Mouse (Mus musculus): ENCODE measurements at regions not wholly inside any gene's neighbourhood (a gene's known extent, or its start where the extent isn't known, plus 50 kb on each side); places are given as distances from the start of the nearest gene placed in this dataset.

- Histone ChIP-seq H3K36me3 (ENCODE audit: control insufficient read depth, insufficient read depth, low read length) (no peaks in the 10 kb centered on the region), H3K4me1 (ENCODE audit: control insufficient read depth, insufficient read depth, low read length) (no peaks in the 10 kb centered on the region), H3K27me3 (replicated peaks; ENCODE audit: control insufficient read depth, insufficient read depth, low read length) (no peaks in the 10 kb centered on the region), H3K4me3 (ENCODE audit: low read depth, low read length) (no peak overlapping the region), H3K9me3 (replicated peaks; ENCODE audit: control insufficient read depth, low read length) (no peaks in the 10 kb centered on the region), H3K9ac (ENCODE audit: low read length) (no peak overlapping the region), H3K27ac (ENCODE audit: low read depth, low read length) (no peak overlapping the region), H3K4me2 (ENCODE audit: low read length) (no peak overlapping the region)
- 83% methylated on average over 7 of the region's 7 CpGs for WGBS
- DNase-seq (ENCODE audit: low spot score) (no peak), ATAC-seq (no peak)
Measured at GRCm38 (mm10) chr4:135046619-135047018, 73.8 kb upstream of the Runx3 start.

- no peaks in the 10 kb centered on the region for H3K36me3 ChIP-seq (ENCODE audit: control insufficient read depth, insufficient read depth, low read length)
- H3K9me3 ChIP-seq (replicated peaks; ENCODE audit: control insufficient read depth, low read length) = no peaks in the 10 kb centered on the region
- DNase-seq (ENCODE audit: low spot score) (no peak), ATAC-seq (no peak)
- no peak overlapping the region for H3K4me2 ChIP-seq (ENCODE audit: low read length)
- H3K4me1 ChIP-seq (ENCODE audit: control insufficient read depth, insufficient read depth, low read length) = no peaks in the 10 kb centered on the region
- no peak overlapping the region for H3K9ac ChIP-seq (ENCODE audit: low read length)
- no peak overlapping the region for H3K4me3 ChIP-seq (ENCODE audit: low read depth, low read length)
- 64% methylated on average over 6 of the region's 6 CpGs for WGBS
- no peak overlapping the region for H3K27ac ChIP-seq (ENCODE audit: low read depth, low read length)
- H3K27me3 ChIP-seq (replicated peaks; ENCODE audit: control insufficient read depth, insufficient read depth, low read length) = no peaks in the 10 kb centered on the region
Measured at GRCm38 (mm10) chr4:135047251-135047650, 73.2 kb upstream of the Runx3 start.

- no peak overlapping the region for H3K27ac ChIP-seq (ENCODE audit: low read depth, low read length)
- DNase-seq (ENCODE audit: low spot score) = no peak
- no peak overlapping the region for H3K9ac ChIP-seq (ENCODE audit: low read length)
- H3K9me3 ChIP-seq (replicated peaks; ENCODE audit: control insufficient read depth, low read length) = no peaks in the 10 kb centered on the region
- H3K27me3 ChIP-seq (replicated peaks; ENCODE audit: control insufficient read depth, insufficient read depth, low read length) = no peaks in the 10 kb centered on the region
- no peak overlapping the region for H3K4me3 ChIP-seq (ENCODE audit: low read depth, low read length)
- H3K36me3 ChIP-seq (ENCODE audit: control insufficient read depth, insufficient read depth, low read length) = no peaks in the 10 kb centered on the region
- no peak for ATAC-seq
- H3K4me2 ChIP-seq (ENCODE audit: low read length) = no peak overlapping the region
- WGBS = 82% methylated on average over 5 of the region's 5 CpGs
- no peaks in the 10 kb centered on the region for H3K4me1 ChIP-seq (ENCODE audit: control insufficient read depth, insufficient read depth, low read length)
Measured at GRCm38 (mm10) chr4:135047771-135048170, 72.7 kb upstream of the Runx3 start.

- WGBS = 56% methylated on average over 10 of the region's 10 CpGs
- H3K27me3 ChIP-seq (replicated peaks; ENCODE audit: control insufficient read depth, insufficient read depth, low read length) = no peaks in the 10 kb centered on the region
- no peaks in the 10 kb centered on the region for H3K36me3 ChIP-seq (ENCODE audit: control insufficient read depth, insufficient read depth, low read length)
- 0 out of 2 replicates have a peak, but pooled peaks cover 3% of the 10 kb centered on the region for H3K9me3 ChIP-seq (replicated peaks; ENCODE audit: control insufficient read depth, low read length)
- H3K4me1 ChIP-seq (ENCODE audit: control insufficient read depth, insufficient read depth, low read length) = no peaks in the 10 kb centered on the region
- no peak overlapping the region for H3K4me3 ChIP-seq (ENCODE audit: low read depth, low read length)
- DNase-seq (ENCODE audit: low spot score) = no peak
- no peak overlapping the region for H3K4me2 ChIP-seq (ENCODE audit: low read length)
- H3K9ac ChIP-seq (ENCODE audit: low read length) = no peak overlapping the region
- no peak for ATAC-seq
- no peak overlapping the region for H3K27ac ChIP-seq (ENCODE audit: low read depth, low read length)
Measured at GRCm38 (mm10) chr4:135049924-135050323, 70.5 kb upstream of the Runx3 start.

DNA sequence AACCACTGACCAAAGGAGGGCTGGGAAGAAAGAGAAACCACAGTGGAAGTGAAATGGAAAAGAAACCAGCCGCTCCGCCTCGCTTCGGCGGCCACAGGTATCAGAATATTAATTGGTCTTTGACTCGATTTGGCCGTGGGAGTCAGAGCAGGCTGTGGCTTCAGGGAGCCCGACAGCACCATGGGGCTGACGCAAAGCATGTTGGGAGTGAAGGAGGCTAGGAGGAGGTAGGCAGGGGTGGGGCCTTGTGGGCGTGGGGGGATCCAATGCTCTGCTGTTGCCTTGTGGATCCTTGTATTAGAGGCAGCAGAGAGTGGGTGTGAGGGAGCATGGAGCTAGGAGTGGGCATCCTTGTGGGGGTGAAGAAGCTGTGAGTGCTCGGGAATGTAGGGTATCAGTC lies 69.0 kb upstream of the Runx3 start:
- ATAC-seq = no peak
- Histone ChIP-seq H3K9me3 (replicated peaks; ENCODE audit: control insufficient read depth, low read length) (0 out of 2 replicates have a peak, but pooled peaks cover 3% of the 10 kb centered on the region), H3K27me3 (replicated peaks; ENCODE audit: control insufficient read depth, insufficient read depth, low read length) (no peaks in the 10 kb centered on the region), H3K4me1 (ENCODE audit: control insufficient read depth, insufficient read depth, low read length) (no peaks in the 10 kb centered on the region), H3K4me2 (ENCODE audit: low read length) (no peak overlapping the region), H3K9ac (ENCODE audit: low read length) (no peak overlapping the region), H3K27ac (ENCODE audit: low read depth, low read length) (no peak overlapping the region), H3K36me3 (ENCODE audit: control insufficient read depth, insufficient read depth, low read length) (no peaks in the 10 kb centered on the region), H3K4me3 (ENCODE audit: low read depth, low read length) (no peak overlapping the region)
- WGBS = 80% methylated on average over 11 of the region's 11 CpGs
- DNase-seq (ENCODE audit: low spot score) = no peak

GRCm38 (mm10) chr4:135053585-135053984 lies 66.9 kb upstream of the Runx3 start:
- Histone ChIP-seq H3K4me3 (ENCODE audit: low read depth, low read length) (no peak overlapping the region), H3K9ac (ENCODE audit: low read length) (no peak overlapping the region), H3K27ac (ENCODE audit: low read depth, low read length) (no peak overlapping the region), H3K4me1 (ENCODE audit: control insufficient read depth, insufficient read depth, low read length) (no peaks in the 10 kb centered on the region), H3K9me3 (replicated peaks; ENCODE audit: control insufficient read depth, low read length) (0 out of 2 replicates have a peak, but pooled peaks cover 3% of the 10 kb centered on the region), H3K4me2 (ENCODE audit: low read length) (no peak overlapping the region), H3K27me3 (replicated peaks; ENCODE audit: control insufficient read depth, insufficient read depth, low read length) (no peaks in the 10 kb centered on the region), H3K36me3 (ENCODE audit: control insufficient read depth, insufficient read depth, low read length) (no peaks in the 10 kb centered on the region)
- WGBS = 95% methylated on average over 11 of the region's 11 CpGs
- DNase-seq (ENCODE audit: low spot score) = no peak
- no peak for ATAC-seq

DNA sequence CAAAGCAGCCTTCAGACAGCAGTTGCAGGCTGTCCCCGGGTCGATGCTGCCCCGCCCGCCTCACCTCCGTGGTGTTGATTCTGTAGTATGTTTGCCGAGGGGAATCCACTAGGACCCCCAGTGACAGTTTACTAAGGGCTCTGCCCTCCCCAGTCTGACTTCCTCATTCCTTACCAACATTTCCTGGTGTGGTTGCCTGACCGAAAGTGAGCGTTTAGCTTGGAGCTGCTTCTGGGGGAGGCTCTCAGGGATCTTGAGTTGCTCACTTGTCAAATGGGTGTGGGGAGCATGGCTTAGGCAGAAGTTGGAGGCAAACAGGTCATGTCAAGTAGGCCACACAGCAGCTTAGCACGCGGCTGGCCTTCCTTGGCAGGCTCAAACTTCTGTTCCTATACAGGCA lies 66.1 kb upstream of the Runx3 start:
- Histone ChIP-seq H3K4me3 (ENCODE audit: low read depth, low read length) (no peak overlapping the region), H3K9ac (ENCODE audit: low read length) (no peak overlapping the region), H3K9me3 (replicated peaks; ENCODE audit: control insufficient read depth, low read length) (0 out of 2 replicates have a peak, but pooled peaks cover 3% of the 10 kb centered on the region), H3K36me3 (ENCODE audit: control insufficient read depth, insufficient read depth, low read length) (no peaks in the 10 kb centered on the region), H3K27ac (ENCODE audit: low read depth, low read length) (no peak overlapping the region), H3K4me2 (ENCODE audit: low read length) (no peak overlapping the region), H3K27me3 (replicated peaks; ENCODE audit: control insufficient read depth, insufficient read depth, low read length) (no peaks in the 10 kb centered on the region), H3K4me1 (ENCODE audit: control insufficient read depth, insufficient read depth, low read length) (no peaks in the 10 kb centered on the region)
- ATAC-seq (no peak), DNase-seq (ENCODE audit: low spot score) (no peak)
- 88% methylated on average over 10 of the region's 10 CpGs for WGBS

GRCm38 (mm10) chr4:135056371-135056770 lies 64.1 kb upstream of the Runx3 start:
- Histone ChIP-seq H3K4me1 (ENCODE audit: control insufficient read depth, insufficient read depth, low read length) (no peaks in the 10 kb centered on the region), H3K27me3 (replicated peaks; ENCODE audit: control insufficient read depth, insufficient read depth, low read length) (no peaks in the 10 kb centered on the region), H3K4me3 (ENCODE audit: low read depth, low read length) (no peak overlapping the region), H3K36me3 (ENCODE audit: control insufficient read depth, insufficient read depth, low read length) (no peaks in the 10 kb centered on the region), H3K9ac (ENCODE audit: low read length) (no peak overlapping the region), H3K4me2 (ENCODE audit: low read length) (no peak overlapping the region), H3K9me3 (replicated peaks; ENCODE audit: control insufficient read depth, low read length) (0 out of 2 replicates have a peak, but pooled peaks cover 3% of the 10 kb centered on the region), H3K27ac (ENCODE audit: low read depth, low read length) (no peak overlapping the region)
- 93% methylated on average over 7 of the region's 7 CpGs for WGBS
- ATAC-seq = no peak
- DNase-seq (ENCODE audit: low spot score) = no peak

DNA sequence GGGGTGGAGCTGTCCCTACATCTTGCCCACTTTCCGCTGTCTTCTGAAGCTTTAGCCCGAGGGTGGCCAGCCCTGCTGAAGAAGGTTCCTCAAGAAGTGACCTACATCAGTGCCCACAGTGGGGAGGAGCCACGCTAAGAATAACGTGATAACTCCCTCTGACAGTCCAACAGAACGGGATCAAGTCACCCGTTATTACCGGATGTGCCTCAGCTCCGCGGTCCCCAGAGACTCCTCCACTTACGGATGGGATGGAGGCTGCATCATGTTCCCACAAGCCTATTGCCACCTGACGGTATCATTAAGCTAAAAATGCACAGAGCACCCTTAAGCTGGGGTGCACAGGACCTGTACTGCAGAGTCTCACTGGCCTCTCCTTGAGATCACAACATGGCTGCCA lies 63.2 kb upstream of the Runx3 start:
- no peaks in the 10 kb centered on the region for H3K4me1 ChIP-seq (ENCODE audit: control insufficient read depth, insufficient read depth, low read length)
- H3K36me3 ChIP-seq (ENCODE audit: control insufficient read depth, insufficient read depth, low read length) = no peaks in the 10 kb centered on the region
- no peak overlapping the region for H3K27ac ChIP-seq (ENCODE audit: low read depth, low read length)
- WGBS = 86% methylated on average over 11 of the region's 11 CpGs
- no peak overlapping the region for H3K4me3 ChIP-seq (ENCODE audit: low read depth, low read length)
- H3K4me2 ChIP-seq (ENCODE audit: low read length) = no peak overlapping the region
- 0 out of 2 replicates have a peak, but pooled peaks cover 3% of the 10 kb centered on the region for H3K9me3 ChIP-seq (replicated peaks; ENCODE audit: control insufficient read depth, low read length)
- no peaks in the 10 kb centered on the region for H3K27me3 ChIP-seq (replicated peaks; ENCODE audit: control insufficient read depth, insufficient read depth, low read length)
- ATAC-seq = no peak
- no peak overlapping the region for H3K9ac ChIP-seq (ENCODE audit: low read length)
- DNase-seq (ENCODE audit: low spot score) = no peak
